Mouse (Mus musculus) bone marrow, adult 2 months (tissue): ENCODE measurements around the gene Tufm. TPM values are rescaled to one million over a fixed set of nuclear protein-coding genes. Genes with fewer than 3 reads are reported as not detected.
A peak's percentile ranks its signal among the peaks of the same experiment; 100 is the strongest.

Experiments used
- H3K27ac ChIP-seq: fragments of 200-500 bp; 2 replicates; pipeline ENCODE4 v1.5.1; 2012; ENCODE audit warnings: low read depth, mild to moderate bottlenecking, control low read depth, inconsistent platforms, low read length; ENCODE audit not compliant: control insufficient read depth, poor library complexity, insufficient read depth
- H3K4me1 ChIP-seq: fragments of 200-500 bp; 2 replicates; pipeline ENCODE4 v1.6.1; 2011; ENCODE audit warnings: low read length; ENCODE audit not compliant: control insufficient read depth, insufficient read depth
- H3K4me3 ChIP-seq: fragments of 200-500 bp; replicated peaks from 2 replicates; pipeline ENCODE3; 2011; ENCODE audit warnings: mild to moderate bottlenecking, low read depth, low read length, control low read depth; ENCODE audit not compliant: control insufficient read depth
- CTCF ChIP-seq: fragments of 200-500 bp; IDR thresholded peaks from 2 replicates; pipeline ENCODE4 v1.5.1; 2011; ENCODE audit warnings: low read length, control low read depth; ENCODE audit not compliant: control insufficient read depth, insufficient read depth
- POLR2A ChIP-seq: fragments of 200-500 bp; IDR thresholded peaks from 2 replicates; pipeline ENCODE4 v1.6.1; 2011; ENCODE audit warnings: low read depth, mild to moderate bottlenecking, control low read depth, low read length, borderline replicate concordance; ENCODE audit not compliant: control insufficient read depth
- WGBS: fragments of 180-500 bp; shearing (Covaris S2); methylation state at CpG from one replicate; pipeline ENCODE4 v1.1.7; 2018; 5-methylcytosine and 5-hydroxymethylcytosine counted together
- polyA plus RNA-seq: library from polyadenylated mRNA; stranded (reverse); fragments of >200 nt; gene quantifications from 2 replicates; pipeline ENCODE4 v1.2.4, GENCODE M21; 2011; ENCODE audit warnings: low replicate concordance; ENCODE audit not compliant: missing spikeins, insufficient read depth, insufficient read length

The Tufm gene
- polyA plus RNA-seq, 1 experiment, result 36.3 TPM

GRCm38 (mm10) chr7:126461626-126462025 is 25.5 kb upstream of the Tufm start:
- H3K4me3 ChIP-seq, result no peak overlapping the region
- 84% methylated on average over 3 of the region's 3 CpGs for WGBS
- H3K27ac ChIP-seq, result no peak overlapping the region
- no peaks in the 10 kb centered on the region; the same call in 1 of the 2 replicates for H3K4me1 ChIP-seq
- TF ChIP-seq CTCF (no peak), POLR2A (no peak)

DNA sequence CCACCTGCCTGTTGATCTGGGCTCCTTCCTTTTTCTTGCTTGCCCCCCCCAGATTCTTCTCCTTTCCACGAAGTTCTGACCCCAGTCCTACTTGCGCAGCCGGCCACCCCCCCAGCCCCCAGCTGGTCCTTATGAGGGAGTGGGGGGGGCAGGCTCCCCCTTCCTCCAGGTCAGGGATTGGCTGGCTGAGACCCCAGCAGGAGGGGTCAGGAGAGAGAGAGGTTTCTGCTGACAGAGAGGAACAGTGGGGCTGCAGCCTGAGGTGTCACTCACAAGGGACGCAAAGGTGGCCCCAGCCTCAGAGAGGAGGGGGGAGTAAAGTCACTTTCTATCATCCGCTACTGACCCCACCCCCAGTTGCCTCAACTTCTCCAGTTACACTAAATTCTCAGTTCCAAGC is 24.2 kb upstream of the Tufm start, which contains the start of gene Atp2a1:
Gene Atp2a1 (minus strand): TSS at position 105 of the 400 bp plus-strand sequence.
- no peak for TF ChIP-seq CTCF
- no peak for TF ChIP-seq POLR2A
- WGBS, result 66% methylated on average over 5 of the region's 5 CpGs
- H3K4me1 ChIP-seq, result no peaks in the 10 kb centered on the region; the same call in 1 of the 2 replicates

GRCm38 (mm10) chr7:126463547-126463946 is 23.6 kb upstream of the Tufm start:
- 65% methylated on average over 4 of the region's 4 CpGs for WGBS
- Histone ChIP-seq H3K4me1 (no peaks in the 10 kb centered on the region; the same call in none of the 2 replicates), H3K27ac (no peak overlapping the region), H3K4me3 (no peak overlapping the region)
- TF ChIP-seq CTCF (no peak), POLR2A (no peak)

More for the DNA sequence above, 24.2 kb upstream of the Tufm start, which contains the start of gene Atp2a1:
- Histone ChIP-seq H3K4me3 (no peak within 1 kb of the TSS), H3K27ac (peak within 1 kb of the TSS; percentile 26)

- peak overlapping the region; percentile 26 for H3K27ac ChIP-seq
- no peaks in the 10 kb centered on the region; the same call in none of the 2 replicates for H3K4me1 ChIP-seq
- H3K4me3 ChIP-seq, result no peak overlapping the region
- WGBS, result 9% methylated on average over 4 of the region's 4 CpGs
- TF ChIP-seq CTCF, result no peak
- TF ChIP-seq POLR2A, result no peak
Measured at GRCm38 (mm10) chr7:126464121-126464520, 23.0 kb upstream of the Tufm start.

DNA sequence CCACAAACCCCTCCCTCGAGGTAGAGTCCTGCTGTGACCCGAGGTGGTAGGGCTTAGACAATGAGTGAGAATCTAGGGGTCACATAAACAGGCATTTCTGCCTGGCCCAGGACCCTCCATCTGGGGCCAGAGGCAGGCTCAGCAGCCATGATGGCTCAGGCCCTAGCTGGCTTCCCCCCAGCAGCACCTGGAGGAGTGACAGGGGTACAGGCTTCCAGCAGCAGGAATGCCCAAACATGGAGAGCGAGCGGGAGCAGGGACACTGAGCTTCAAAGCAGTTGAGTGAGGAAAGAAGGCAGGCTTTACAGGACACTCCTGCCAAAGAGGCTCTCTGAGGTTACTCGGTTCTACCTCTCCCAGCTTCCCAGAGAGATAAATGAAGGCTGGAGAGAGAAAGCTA is 22.3 kb upstream of the Tufm start:
- TF ChIP-seq CTCF (no peak), POLR2A (no peak)
- H3K4me1 ChIP-seq, result no peaks in the 10 kb centered on the region; the same call in none of the 2 replicates
- WGBS, result 73% methylated on average over 5 of the region's 5 CpGs
- H3K27ac ChIP-seq, result no peak overlapping the region
- no peak overlapping the region for H3K4me3 ChIP-seq

GRCm38 (mm10) chr7:126465246-126466030 is 21.7 kb upstream of the Tufm start:
- no peaks in the 10 kb centered on the region; the same call in none of the 2 replicates for H3K4me1 ChIP-seq
- 53% methylated on average over 7 of the region's 7 CpGs for WGBS
- TF ChIP-seq CTCF, result no peak
- no peak for TF ChIP-seq POLR2A
- no peak overlapping the region for H3K27ac ChIP-seq
- H3K4me3 ChIP-seq, result no peak overlapping the region

GRCm38 (mm10) chr7:126466116-126466515 is 21.0 kb upstream of the Tufm start:
- 78% methylated on average over 9 of the region's 9 CpGs for WGBS
- H3K4me1 ChIP-seq, result peaks cover 2% of the 10 kb centered on the region
- peak overlapping the region; percentile 48 for H3K27ac ChIP-seq
- H3K4me3 ChIP-seq, result no peak overlapping the region
- TF ChIP-seq CTCF (no peak), POLR2A (no peak)

DNA sequence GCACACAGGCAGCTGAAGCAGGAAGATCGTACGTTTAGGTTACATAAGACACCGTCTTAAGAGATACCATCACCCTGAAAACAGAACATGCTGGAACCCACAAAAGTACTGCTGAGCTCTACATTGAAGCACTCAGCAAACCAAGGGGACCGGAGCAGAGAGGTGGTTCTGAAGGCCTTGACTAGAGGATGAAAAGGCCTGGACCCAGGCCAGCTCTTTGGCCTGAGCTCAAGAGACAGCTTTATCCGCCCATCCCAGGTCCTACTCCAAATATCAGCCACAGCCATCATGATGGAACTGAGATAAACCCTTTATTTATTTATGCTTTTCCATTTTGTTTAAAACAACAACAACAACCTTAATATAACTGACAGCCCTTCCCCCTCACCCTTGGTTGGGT is 20.5 kb upstream of the Tufm start:
- no peak overlapping the region for H3K4me3 ChIP-seq
- H3K27ac ChIP-seq, result no peak overlapping the region; the same call in 1 of the 2 replicates
- H3K4me1 ChIP-seq, result peaks cover 5% of the 10 kb centered on the region
- no peak for TF ChIP-seq CTCF
- 46% methylated on average over 5 of the region's 5 CpGs for WGBS
